Mouse (Mus musculus) erythroblast, embryonic 14.5 days (primary cell): Measurements from ENCODE around the gene Ntrk2.

ENCODE experiments used
- GATA1 ChIP-seq: IDR thresholded peaks from 2 replicates; pipeline ENCODE4 v1.6.1; 2012; ENCODE audit warnings: low read length, inconsistent platforms, mixed read lengths
- TAL1 ChIP-seq: IDR thresholded peaks from 3 replicates; pipeline ENCODE4 v1.6.1; 2012; ENCODE audit warnings: low read length, inconsistent platforms, mixed read lengths

GRCm38 (mm10) chr13:59040156-59040915 lies 234.0 kb downstream of the Ntrk2 start:
- TF ChIP-seq GATA1 (no peak), TAL1 (no peak)
